Mouse (Mus musculus): ENCODE measurements around the gene Scgb3a1.

DNA sequence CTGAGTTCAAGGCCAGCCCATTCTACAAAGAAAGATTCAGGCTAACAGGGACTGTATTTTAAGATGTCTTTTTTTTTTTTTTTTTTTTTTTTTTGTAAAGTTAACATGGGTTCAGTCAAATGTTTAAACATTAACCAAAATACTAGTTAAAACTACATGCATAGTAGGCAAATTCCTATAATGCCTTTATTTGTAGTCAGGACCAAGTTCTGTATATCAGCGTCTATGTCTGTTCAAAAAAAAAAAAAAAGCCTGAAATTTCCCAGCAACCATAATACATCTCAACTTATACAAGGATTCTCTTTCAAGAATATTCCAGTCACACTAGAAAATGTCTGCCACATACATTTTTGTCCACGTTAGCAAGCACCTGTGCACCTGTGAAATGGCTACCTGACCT lies 47.3 kb downstream of the Scgb3a1 start:
- TF ChIP-seq POLR2A (IDR thresholded peaks at IDR 0.05; ENCODE audit: extremely low read depth, insufficient read depth, low read length) (no peak), CTCF (IDR thresholded peaks at IDR 0.05; ENCODE audit: extremely low read depth, insufficient read depth, low read length) (no peak)
